Mouse (Mus musculus): ENCODE measurements around the gene Gm11634.
A peak's percentile ranks its signal among the peaks of the same experiment; 100 is the strongest.
"Not testable (repeated sequence)": the region's sequence is repeated elsewhere in the genome, so short reads cannot be mapped to it uniquely, and the experiment has no call there.

The Gm11634 gene

DNA sequence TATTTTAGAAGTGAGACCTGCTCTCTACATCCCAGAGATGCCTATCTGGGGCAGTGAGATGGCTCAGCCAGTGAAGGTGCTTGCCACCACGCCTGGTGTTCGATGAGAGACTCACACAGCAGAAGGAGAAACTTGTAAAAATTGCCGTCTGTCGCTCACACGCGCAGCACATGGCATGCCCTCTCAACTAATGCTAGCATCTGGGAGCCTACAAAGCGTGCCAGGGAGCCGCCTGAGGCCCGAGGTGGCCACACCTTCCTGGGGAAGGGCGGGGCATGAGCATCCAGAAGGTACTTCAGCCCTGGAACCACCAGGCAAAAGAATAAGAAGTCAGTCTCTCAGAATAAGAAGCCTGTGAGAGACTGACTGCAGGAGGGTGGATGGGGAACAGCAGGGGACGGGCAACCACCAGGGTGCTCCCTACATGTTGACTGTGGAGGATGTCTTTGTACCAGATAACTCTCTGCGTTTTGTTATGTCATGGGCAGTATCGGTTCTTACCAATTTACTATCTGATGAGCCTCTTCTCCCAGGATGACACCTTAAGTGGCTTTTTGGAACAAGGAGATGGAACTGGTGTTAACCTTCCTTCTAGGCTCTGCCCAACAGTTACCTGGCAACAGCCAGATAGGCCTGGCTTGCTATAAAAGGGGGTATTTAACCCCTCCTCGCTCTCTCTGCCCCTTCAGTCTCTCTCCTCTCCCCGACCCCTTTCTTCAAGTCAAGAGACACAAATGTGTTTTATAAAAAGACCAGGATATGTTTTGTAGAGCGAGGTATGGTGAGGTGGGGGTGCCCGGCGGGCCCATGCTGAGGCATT lies 18.1 kb upstream of the Gm11634 start:
- no peak for DNase-seq (ENCODE audit: low spot score)

DNA sequence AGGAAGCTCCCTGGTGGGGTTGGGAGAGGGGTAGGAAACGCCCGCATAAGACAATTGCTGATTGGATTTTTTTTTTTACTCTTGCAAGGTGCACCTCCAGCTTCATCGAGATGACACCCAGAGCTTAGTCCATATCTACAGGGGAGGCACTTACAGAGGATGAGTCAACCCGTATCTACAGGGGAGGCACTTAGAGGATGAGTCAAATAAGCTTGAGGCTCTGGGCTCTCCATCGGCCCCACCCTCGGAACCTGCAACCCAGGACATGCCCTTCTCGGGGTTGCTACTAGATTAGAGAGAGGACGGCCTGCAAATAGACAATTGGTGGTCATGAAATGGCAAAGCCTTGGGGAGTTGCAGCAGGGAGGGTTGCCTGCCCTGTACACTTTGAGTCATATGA lies 17.0 kb upstream of the Gm11634 start:
- no peak for DNase-seq (ENCODE audit: low spot score)

DNA sequence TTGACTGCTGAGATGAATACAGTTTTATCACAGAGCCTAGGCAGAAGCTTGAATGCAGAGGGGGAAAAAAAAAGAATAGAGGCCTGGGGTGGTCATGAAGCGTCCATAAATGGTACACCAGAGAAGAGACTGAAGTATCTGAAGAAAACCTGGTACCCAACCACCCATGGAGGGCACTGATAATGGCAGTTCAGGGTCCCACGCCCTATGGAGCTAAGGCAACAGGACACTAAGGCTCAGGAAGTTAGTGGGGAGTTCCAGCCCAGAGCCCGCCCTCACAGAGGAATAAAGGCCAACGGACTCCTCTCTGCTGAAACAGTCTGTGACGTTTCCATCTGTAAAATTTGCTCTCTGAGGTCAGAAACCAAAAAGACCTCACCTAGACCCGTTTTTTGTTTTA lies 16.3 kb upstream of the Gm11634 start:
- no peak for DNase-seq (ENCODE audit: low spot score)

DNA sequence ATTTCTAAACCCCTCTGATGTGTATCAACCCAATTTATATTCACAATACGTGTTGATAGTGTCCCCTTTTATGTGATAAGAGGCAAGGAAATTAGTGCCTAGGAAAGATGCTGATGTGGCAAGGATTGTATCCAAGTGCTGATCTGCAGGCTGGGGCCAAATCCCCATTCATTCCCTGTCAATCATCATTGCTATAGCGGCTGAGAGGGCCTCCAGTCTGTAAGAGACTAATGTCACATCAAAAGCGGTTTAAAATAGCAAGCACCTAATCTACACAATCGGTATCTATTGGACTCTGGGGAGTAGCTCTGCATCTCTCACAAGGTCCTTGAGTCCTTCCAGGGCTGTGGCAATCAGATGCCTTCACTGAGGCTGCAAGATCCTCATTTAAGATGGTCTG lies 15.1 kb upstream of the Gm11634 start:
- DNase-seq (ENCODE audit: low spot score): no peak

DNA sequence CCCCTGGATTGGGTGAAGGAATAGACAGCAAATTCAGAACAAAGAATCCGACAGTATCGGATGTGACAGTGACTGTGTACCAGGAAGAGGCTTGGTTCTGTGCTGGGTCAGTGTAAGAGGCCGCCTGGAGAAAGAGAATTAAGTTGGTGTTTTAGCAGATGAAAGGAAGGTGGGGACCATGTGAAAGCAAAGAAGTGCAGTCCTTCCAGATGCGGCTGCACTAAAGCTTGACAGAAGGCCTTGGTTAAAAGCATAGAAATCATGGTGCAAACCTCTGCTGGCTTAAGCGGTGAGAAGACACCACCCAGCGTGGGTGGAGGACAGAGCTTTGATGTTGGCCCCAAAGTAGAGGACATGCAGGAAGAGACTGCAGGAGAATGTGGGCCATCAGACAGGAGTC lies 14.5 kb upstream of the Gm11634 start:
- DNase-seq (ENCODE audit: low spot score): no peak

DNA sequence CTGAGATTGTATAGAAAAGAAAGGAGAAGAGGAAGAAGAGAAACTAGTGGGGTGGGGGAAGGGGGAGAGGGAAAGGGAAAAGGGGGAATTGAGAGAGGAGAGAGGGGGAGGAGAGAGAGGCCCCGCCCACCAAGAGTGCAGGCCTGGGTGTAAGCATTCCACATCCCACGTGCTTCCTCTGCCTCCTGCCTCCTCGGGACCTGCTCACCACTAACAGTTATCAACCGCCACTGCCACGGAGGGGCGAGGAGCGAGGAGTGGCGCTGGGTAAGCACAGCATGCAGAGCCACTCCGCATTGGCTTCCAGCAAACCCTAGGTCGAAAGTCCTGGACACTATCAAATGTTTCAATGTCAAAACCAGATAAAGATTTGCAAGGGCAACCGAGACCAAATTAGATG lies 11.4 kb upstream of the Gm11634 start:
- no peak for DNase-seq (ENCODE audit: low spot score)

DNA sequence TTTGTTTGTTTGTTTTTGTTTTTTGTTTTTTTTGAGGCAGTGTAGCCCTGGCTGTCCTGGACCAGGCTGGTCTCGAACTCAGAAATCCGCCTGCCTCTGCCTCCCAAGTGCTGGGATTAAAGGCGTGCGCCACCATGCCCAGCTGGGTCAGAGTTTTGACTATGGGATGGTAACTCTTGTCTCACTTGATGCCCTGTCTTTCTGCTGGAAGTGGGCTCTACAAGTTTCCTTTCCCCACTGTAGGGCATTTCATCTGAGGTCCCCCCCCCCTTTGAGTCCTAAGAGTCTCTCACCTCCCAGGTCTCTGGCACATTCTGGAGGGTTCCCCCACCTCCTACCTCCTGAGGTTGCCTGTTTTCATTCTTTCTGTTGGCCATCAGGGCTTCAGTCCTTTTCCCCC lies 8.1 kb upstream of the Gm11634 start:
- DNase-seq (ENCODE audit: low spot score): not testable (repeated sequence)

DNA sequence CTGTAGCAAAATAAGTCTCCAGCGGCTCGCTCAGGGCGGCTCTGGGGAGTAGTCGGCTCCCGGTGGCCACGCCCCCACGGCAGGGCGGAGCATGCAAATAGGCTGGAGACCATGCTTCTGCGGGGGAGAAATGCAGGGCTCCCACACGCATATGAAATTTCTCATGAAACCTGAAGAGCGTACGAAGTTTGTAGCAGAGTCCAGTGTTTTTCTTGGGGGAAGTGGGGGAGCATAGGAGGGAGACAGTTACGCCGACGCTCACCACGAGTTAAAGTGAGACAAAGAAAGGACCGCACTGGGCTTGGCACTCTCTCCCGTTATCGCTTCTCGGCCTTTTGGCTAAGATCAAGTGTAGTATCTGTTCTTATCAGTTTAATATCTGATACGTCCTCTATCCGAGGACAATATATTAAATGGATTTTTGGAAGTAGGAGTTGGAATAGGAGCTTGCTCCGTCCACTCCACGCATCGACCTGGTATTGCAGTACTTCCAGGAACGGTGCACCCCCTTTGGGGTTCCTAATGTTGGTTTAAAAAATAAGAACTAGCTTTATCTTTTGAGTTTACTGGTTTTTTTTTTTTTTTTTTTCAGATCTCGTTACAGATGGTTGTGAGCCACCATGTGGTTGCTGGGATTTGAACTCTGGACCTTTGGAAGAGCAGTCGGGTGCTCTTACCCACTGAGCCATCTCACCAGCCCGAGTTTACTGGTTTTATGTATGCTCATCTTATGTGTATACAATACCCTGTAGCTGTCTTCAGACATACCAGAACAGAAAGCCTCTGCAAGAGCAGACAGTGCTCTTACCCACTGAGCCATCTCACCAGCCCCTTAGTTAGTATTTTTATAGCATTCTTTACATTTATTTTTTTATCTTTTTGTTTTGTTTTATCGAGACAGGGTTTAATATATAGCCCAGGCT lies 5.7 kb upstream of the Gm11634 start:
- DNase-seq (ENCODE audit: low spot score): peak; percentile 74

DNA sequence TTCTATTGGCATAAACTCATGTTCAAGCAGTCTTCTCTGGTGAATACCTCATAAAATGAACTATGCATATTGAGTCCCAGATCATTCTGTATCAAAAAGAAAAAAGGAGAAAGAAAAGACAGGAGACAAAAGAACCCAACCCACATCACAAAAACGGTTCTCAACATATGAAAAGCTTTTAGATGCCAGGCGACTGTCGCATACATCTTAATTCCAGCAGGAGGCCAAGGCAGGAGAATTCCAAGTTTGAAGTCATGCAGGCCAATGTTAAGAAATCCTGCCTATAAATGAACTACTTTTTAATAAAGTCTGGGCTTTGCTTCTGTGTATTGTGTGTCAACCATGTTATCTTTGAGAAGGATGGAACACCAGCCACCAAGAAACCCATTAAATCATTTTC lies 5.1 kb upstream of the Gm11634 start:
- no peak for DNase-seq (ENCODE audit: low spot score)

DNA sequence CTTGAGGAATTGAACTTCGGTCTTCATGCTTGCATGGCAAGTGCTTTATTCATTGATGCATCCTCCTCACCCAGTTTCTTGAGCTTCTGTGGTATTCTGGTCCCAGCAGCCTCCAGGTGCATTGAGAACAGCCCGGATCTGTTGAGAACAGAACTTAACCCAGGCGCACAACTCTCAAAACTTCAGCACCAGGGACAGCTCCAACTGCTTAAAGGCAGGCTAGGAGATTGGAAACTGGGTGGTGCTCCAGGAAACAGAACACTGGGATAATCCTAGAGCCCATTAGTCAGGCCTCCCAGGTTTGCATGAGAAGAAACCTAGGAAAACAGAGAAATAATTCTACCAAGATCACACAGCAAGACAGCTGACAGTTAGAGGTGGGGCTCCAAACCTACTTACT lies 3.4 kb upstream of the Gm11634 start:
- DNase-seq (ENCODE audit: low spot score): peak; percentile 31

DNA sequence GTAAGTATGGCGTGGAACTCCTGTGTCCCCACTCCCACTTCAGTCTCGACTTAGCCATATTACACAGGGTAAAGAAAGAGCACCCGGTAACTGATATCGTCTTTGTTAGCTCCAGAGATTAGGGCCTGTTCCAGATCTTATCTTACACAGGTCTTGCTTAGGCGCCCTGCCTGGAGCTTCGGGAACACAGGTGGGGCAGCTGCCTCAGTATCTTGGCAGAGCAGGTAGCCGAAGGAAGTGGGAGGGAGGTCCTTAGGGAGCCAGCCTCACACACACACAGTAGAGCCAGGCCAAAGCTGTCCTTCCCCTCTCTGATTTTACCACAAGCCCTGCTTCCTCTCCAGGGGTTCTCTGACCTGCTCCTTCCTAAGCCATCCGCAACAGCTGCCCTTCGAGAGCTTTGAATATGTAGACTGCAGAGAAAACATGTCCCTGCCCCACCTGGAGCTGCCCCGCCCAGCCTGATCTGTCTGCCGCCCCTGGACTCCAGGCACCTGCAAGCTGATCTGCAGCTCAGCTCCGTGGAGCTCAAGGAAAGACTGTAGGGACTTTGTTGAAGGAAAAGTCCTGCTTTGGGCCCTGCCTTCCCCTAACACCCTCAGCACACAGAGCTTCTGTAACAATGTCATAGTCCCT lies 8.9 kb downstream of the Gm11634 start:
- DNase-seq (ENCODE audit: low spot score): no peak

DNA sequence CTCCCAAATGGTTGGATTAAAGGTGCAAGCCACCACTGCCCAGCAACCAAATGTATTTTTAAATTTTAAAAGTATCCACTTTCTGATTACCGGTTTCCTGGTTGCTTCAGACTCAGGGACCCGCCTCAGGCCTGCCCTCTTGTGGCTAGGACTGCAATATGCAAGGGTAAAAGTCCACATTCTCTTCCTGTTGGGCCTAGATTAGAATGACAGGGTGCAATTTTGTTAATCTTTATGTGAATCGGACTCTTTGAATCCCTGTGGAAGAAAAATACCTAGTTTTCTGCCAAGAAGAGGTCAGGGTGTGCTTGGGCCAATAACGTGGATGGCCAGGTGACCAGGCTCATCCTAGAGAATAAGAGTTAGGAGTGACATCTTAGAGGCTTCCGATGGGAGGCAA lies 9.6 kb downstream of the Gm11634 start:
- DNase-seq (ENCODE audit: low spot score): peak; percentile 62

DNA sequence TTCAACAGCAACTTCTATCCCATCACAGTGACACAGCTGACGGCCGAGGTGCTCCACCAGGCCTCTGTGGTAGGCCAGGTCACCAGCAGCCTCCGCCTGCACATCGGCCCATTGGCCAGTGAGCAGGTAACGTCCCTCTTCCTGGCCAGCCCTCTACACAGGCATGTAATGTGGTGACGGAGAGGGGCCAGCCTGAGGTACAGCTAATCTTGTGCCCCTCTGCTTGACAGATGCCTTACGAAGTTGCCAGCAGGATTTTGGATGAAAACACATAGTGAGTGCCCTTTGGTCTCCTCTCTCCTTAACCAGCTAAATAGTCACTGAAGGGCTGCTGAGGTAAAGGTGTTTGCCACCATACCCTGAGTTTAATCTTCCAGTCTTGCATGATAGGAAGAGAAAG lies 10.2 kb downstream of the Gm11634 start:
- no peak for DNase-seq (ENCODE audit: low spot score)

DNA sequence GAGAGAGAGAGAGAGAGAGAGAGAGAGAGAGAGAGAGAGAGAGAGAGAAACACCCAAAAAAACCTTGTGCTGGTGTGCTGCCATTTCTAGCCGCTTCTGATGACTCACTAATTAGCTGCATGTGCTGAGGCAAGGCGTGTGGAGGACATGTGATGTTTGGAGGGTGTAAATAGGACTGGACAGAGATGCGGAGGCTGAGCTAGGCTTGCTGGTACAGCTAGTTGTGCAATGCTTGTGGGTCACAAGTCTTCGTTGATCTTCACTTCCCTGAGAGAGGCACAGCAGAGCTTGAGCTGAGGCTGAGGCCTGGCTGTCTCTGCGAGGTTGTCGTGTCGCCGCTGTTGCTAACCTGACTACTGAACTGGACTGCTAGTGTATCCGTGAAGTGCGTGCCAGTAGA lies 11.4 kb downstream of the Gm11634 start:
- DNase-seq (ENCODE audit: low spot score): peak; percentile 35

DNA sequence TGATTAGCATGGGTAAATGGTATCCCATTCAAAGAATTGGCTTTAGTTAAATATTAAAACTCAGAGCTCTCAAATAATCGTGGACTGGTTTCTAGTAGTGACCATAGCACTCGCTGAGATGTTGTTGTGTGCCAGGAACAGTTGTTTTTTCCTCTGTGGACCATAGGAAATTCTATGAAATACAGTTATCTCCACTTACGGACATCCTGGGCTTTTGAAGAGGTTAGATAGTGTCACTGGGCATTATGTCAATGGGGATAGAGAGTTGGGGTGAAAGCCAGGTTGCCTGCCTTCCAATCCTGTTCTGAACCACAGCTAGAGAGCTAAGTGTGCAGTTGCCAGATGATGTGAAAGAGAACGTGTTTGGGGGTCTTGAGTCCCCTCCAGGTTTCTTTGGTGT lies 13.3 kb downstream of the Gm11634 start:
- DNase-seq (ENCODE audit: low spot score): no peak

DNA sequence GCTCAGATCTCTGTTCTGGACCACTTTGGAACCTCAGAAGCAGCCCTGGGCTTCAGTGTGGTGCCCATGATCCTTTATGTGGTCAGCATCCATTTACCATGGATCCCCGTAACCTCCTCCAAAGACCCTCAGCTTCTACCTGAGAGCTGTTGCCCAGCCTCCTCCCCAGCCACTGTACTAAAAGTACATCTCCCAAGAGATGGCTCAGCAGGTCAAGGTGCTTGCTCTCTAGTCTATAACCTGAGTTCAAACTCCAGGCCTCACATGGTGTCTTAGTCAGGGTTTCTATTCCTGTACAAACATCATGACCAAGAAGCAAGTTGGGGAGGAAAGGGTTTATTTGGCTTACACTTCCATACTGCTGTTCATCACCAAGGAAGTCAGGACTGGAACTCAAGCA lies 14.0 kb downstream of the Gm11634 start:
- not testable (repeated sequence) for DNase-seq (ENCODE audit: low spot score)

DNA sequence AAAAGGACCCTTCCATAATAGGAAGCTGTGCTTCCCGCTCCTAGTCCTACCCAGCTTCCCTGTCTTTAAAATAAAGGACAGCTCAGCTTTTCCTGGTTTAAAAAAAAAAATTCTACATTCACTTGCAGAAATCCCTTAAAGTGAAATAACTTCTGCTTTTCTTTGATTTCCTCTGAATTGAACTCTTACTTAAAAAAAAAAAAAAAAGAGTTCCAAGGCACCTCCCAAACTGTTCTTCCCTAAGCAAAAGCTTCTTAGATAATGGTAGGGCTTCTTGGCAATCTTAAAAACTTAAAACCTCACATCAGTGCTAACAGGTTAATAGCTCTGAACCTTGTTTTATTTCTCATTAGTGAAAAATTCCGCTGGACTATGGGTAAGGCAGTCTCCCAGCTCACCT lies 15.9 kb downstream of the Gm11634 start:
- no peak for DNase-seq (ENCODE audit: low spot score)

DNA sequence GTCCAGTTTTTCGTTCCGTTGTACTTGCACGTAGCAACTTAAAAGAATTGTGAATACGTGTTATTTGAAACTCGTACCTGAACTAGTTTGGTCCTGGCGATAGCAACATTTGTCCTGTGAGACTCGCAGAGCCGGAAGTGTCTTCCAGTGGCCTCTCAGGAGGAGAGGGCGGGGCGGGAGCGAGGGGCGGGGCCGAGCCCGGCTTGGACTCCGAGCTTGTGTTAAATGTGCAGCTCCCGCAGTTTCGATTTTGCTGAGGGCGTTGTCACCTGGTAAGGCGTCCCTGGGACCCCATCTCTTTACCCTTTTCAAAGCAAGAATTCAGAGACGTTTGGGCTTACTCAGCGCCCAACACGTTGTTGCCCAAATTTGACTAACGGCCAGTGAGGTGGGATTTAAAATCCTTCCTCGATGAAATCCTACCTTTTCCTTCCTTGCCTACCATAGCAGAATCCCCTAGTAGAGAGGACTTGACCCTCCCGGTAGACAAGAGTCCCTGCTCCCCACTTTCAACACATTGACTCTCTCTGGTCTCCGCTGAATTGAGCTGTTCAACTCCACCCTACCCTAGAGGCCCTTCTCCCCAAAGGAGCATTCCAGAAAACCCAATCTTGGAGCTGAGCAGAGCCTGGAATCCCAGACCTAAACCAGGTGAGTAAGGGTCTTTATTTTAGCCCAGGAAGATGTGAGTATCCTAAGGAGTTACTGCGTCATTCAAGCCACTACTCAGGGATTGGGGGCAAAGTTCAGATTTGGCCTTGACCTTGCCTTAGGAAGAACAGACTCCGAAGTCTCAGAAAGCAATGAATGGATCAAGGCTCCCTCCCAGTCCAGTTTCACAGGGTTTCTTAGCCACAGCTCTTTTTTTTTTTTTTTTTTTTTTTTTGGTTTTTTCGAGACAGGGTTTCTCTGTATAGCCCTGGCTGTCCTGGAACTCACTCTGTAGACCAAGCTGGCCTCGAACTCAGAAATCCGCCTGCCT lies 16.7 kb downstream of the Gm11634 start, which contains the start of gene Tmem106a:
Gene Tmem106a, plus strand, starts transcription at position 189 of the 982 bp plus-strand sequence.
- DNase-seq (ENCODE audit: low spot score): peak; percentile 68

DNA sequence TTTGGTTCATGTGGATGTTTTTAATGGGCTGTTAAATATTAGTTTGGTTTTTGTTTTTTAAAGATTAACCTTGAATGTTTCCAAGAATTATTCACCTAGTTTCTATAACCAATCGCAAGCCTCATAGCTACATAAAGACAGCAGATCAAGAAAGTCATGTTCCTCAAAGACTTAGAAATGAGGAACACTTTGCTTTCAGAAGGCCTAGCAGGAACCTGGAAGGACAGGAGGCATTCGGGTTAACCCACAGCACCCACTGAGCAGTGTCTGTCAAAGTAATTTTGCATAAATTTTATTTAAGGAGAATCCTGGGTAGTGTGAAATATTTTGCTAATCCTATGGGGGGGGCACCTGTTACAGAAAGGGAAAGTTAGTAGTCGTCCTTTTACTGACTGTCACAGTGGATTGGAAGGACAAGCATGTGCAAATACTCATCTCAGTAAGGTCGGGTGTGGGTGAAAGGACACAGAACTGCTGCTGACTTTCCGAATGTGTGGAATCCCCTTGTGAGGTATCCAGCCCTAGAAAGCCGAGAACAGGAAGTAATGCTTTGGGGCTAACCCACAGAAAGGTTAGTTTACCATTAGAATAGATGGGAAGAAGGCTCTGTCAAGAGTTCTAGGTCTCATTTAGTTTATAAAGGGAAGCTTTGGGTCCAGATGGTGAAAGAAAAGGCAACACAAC lies 17.8 kb downstream of the Gm11634 start:
- no peak for DNase-seq (ENCODE audit: low spot score)

DNA sequence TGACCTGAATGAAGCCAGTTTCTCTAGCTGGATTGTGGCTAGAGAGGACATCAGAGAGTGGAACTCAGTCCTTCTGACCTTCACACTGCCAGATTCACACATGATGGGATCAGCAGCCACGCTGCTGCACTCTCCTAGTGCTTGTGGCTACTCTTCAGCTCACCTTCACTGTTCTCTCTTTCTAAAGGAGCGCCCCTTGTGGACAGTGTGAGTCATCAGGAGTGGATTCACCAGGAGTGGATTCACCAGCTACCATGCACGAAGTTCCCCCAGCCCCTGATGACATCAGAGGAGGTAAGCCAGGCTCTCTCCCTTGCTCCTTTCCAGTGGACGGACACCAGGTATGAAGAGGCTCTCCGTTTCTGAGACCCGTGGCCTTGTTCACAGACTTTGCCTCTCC lies 22.9 kb downstream of the Gm11634 start:
- DNase-seq (ENCODE audit: low spot score): no peak

DNA sequence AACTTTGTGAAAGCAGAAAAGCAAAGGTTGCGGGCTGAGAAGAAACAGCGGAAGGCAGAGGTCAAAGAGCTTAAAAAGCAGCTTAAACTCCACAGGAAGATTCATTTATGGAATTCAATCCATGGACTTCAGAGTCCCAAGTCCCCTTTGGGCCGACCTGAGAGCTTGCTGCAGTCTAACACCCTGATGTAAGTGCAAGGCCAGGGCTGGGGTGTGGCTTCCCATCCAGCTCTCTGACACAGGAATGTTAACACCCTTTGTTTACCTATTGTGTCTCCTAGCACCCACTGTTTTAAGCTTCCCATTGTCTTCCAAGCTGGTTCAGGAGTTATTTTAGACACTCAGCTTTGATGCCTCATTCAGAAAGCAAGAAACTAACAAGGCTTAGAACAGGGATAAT lies 30.6 kb downstream of the Gm11634 start:
- no peak for DNase-seq (ENCODE audit: low spot score)
